ENCODE assay signal across 8 mouse cellular contexts in the genomic region with DNA sequence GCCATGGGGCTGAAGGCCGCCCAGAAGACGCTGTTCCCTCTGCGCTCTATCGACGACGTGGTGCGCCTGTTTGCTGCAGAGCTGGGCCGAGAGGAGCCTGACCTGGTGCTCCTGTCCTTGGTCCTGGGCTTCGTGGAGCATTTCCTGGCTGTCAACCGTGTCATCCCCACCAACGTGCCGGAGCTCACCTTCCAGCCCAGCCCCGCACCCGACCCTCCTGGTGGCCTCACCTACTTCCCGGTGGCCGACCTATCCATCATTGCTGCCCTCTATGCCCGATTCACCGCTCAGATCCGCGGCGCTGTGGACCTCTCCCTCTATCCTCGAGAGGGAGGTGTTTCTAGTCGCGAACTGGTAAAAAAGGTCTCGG. TPM values are rescaled to one million over a fixed set of nuclear protein-coding genes. Genes with fewer than 3 reads are reported as not detected.
A peak's percentile ranks its signal among the peaks of the same experiment; 100 is the strongest.
DNase-seq lines count a peak whose midpoint lies in the region; ATAC-seq lines count a peak whose summit lies in the region.

No protein-coding gene starts in this region.

- 1% methylated on average over 23 of the region's 25 CpGs for WGBS in heart, embryonic 11.5 days (ENCODE audit: insufficient replicate concordance)
- under 1% methylated on average over 24 of the region's 25 CpGs for WGBS in forebrain, embryonic 13.5 days
- under 1% methylated on average over 20 of the region's 25 CpGs for WGBS in kidney, embryonic 15.5 days
- WGBS in midbrain, embryonic 14.5 days: under 1% methylated on average over 25 of the region's 25 CpGs

- H3K4me2 ChIP-seq in heart, embryonic 11.5 days: peak overlapping the region; percentile 91
- peak overlapping the region; percentile 95 for H3K4me2 ChIP-seq in forebrain, embryonic 13.5 days
- peak overlapping the region; percentile 86 for H3K4me2 ChIP-seq in kidney, embryonic 15.5 days
- H3K4me2 ChIP-seq in midbrain, embryonic 14.5 days (ENCODE audit: low read length): peak overlapping the region; percentile 79

- H3K4me1 ChIP-seq in heart, embryonic 11.5 days (ENCODE audit: control insufficient read depth, insufficient read depth, low read length): peaks cover 19% of the 10 kb centered on the region
- H3K4me1 ChIP-seq in forebrain, embryonic 13.5 days: peaks cover 37% of the 10 kb centered on the region
- peaks cover 55% of the 10 kb centered on the region for H3K4me1 ChIP-seq in kidney, embryonic 15.5 days
- H3K4me1 ChIP-seq in midbrain, embryonic 14.5 days (ENCODE audit: control insufficient read depth, insufficient read depth, low read length): peaks cover 12% of the 10 kb centered on the region

- DNase-seq in heart, adult 9 months (ENCODE audit: low spot score in 2 of 2): no peak
- peak; percentile 33 for DNase-seq in R1 (ENCODE audit: low read depth, low spot score)
- DNase-seq in midbrain, embryonic 14.5 days: peak; percentile 16
- no peak for DNase-seq in ovary, adult 18-20 months (ENCODE audit: low spot score)
- DNase-seq in right cerebral cortex, adult 18-20 months: no peak

- H3K36me3 ChIP-seq in heart, embryonic 11.5 days (ENCODE audit: control insufficient read depth, insufficient read depth, low read length): peaks cover 29% of the 10 kb centered on the region
- H3K36me3 ChIP-seq in forebrain, embryonic 13.5 days (ENCODE audit: poor library complexity, severe bottlenecking): peaks cover 39% of the 10 kb centered on the region
- H3K36me3 ChIP-seq in kidney, embryonic 15.5 days: peaks cover 38% of the 10 kb centered on the region
- peaks cover 36% of the 10 kb centered on the region for H3K36me3 ChIP-seq in midbrain, embryonic 14.5 days (ENCODE audit: control insufficient read depth, insufficient read depth, low read length)

- H3K27me3 ChIP-seq in heart, embryonic 11.5 days (ENCODE audit: control insufficient read depth, insufficient read depth, low read length): no peaks in the 10 kb centered on the region
- no peaks in the 10 kb centered on the region for H3K27me3 ChIP-seq in forebrain, embryonic 13.5 days
- no peaks in the 10 kb centered on the region for H3K27me3 ChIP-seq in kidney, embryonic 15.5 days
- H3K27me3 ChIP-seq in midbrain, embryonic 14.5 days (ENCODE audit: control insufficient read depth, insufficient read depth, low read length): no peaks in the 10 kb centered on the region

- peak overlapping the region; percentile 86 for H3K9ac ChIP-seq in heart, embryonic 11.5 days (ENCODE audit: low read depth, low read length)
- peak overlapping the region; percentile 89 for H3K9ac ChIP-seq in forebrain, embryonic 13.5 days
- peak overlapping the region; percentile 72 for H3K9ac ChIP-seq in kidney, embryonic 15.5 days
- H3K9ac ChIP-seq in midbrain, embryonic 14.5 days (replicated peaks; ENCODE audit: low read length): peak overlapping the region; percentile 90

- peak; percentile 16 for ATAC-seq in heart, embryonic 11.5 days (replicated peaks; ENCODE audit: insufficient number of reproducible peaks, low FRiP score, low TSS enrichment)
- no peak; the same call in 1 of the 2 replicates for ATAC-seq in forebrain, embryonic 13.5 days
- ATAC-seq in kidney, embryonic 15.5 days (replicated peaks; ENCODE audit: low FRiP score): peak; percentile 15
- 0 out of 2 replicates have a peak, but pooled peaks have one; percentile 0 for ATAC-seq in midbrain, embryonic 14.5 days (ENCODE audit: low FRiP score, low TSS enrichment)

- peak overlapping the region; percentile 66 for H3K27ac ChIP-seq in heart, embryonic 11.5 days (ENCODE audit: low read depth, low read length)
- H3K27ac ChIP-seq in forebrain, embryonic 13.5 days: peak overlapping the region; percentile 52
- H3K27ac ChIP-seq in kidney, embryonic 15.5 days: peak overlapping the region; percentile 91
- peak overlapping the region; percentile 77 for H3K27ac ChIP-seq in midbrain, embryonic 14.5 days (replicated peaks; ENCODE audit: low read depth, low read length)

- peak overlapping the region; percentile 89 for H3K4me3 ChIP-seq in heart, embryonic 11.5 days (ENCODE audit: low read depth, low read length)
- H3K4me3 ChIP-seq in forebrain, embryonic 13.5 days: peak overlapping the region; percentile 78
- H3K4me3 ChIP-seq in kidney, embryonic 15.5 days (replicated peaks): peak overlapping the region; percentile 67
- peak overlapping the region; percentile 80 for H3K4me3 ChIP-seq in midbrain, embryonic 14.5 days (replicated peaks; ENCODE audit: low read depth, low read length)

- no peaks in the 10 kb centered on the region for H3K9me3 ChIP-seq in heart, embryonic 11.5 days (replicated peaks; ENCODE audit: control insufficient read depth, low read length)
- H3K9me3 ChIP-seq in forebrain, embryonic 13.5 days (replicated peaks): no peaks in the 10 kb centered on the region
- H3K9me3 ChIP-seq in kidney, embryonic 15.5 days (replicated peaks): no peaks in the 10 kb centered on the region
- no peaks in the 10 kb centered on the region for H3K9me3 ChIP-seq in midbrain, embryonic 14.5 days (ENCODE audit: control insufficient read depth, low read length)

RNA-seq across cellular contexts. Expression of a gene that starts 0.7 kb away (rescaled TPM):
- 31.8 and 35.1 TPM in 2 replicates for polyA plus RNA-seq in heart, embryonic 11.5 days (2014; fragmentation: Nextera tagmentation; extraction: Ambion mirVana)
- 83.8 and 92.4 TPM in 2 replicates for polyA plus RNA-seq in forebrain, embryonic 13.5 days (2015; fragmentation: Nextera tagmentation; extraction: Ambion mirVana)
- polyA plus RNA-seq in kidney, embryonic 15.5 days (2015; fragmentation: Nextera tagmentation; extraction: Ambion mirVana): 82.1 and 91.8 TPM in 2 replicates
- 54.8 and 55.4 TPM in 2 replicates for polyA plus RNA-seq in midbrain, embryonic 14.5 days (2014; fragmentation: Nextera tagmentation; extraction: Ambion mirVana)

RNA-seq across cellular contexts. Expression of a gene that starts 5.5 kb away (rescaled TPM):
- 9.6 and 10.1 TPM in 2 replicates for polyA plus RNA-seq in heart, embryonic 11.5 days (2014; fragmentation: Nextera tagmentation; extraction: Ambion mirVana)
- polyA plus RNA-seq in forebrain, embryonic 13.5 days (2015; fragmentation: Nextera tagmentation; extraction: Ambion mirVana): 11.3 and 15.4 TPM in 2 replicates
- 18.7 and 21.9 TPM in 2 replicates for polyA plus RNA-seq in kidney, embryonic 15.5 days (2015; fragmentation: Nextera tagmentation; extraction: Ambion mirVana)
- polyA plus RNA-seq in midbrain, embryonic 14.5 days (2014; fragmentation: Nextera tagmentation; extraction: Ambion mirVana): 14.3 and 18.8 TPM in 2 replicates

RNA-seq across cellular contexts. Expression of a gene that starts 28.0 kb away (rescaled TPM):
- polyA plus RNA-seq in heart, embryonic 11.5 days (2014; fragmentation: Nextera tagmentation; extraction: Ambion mirVana): 106 and 124 TPM in 2 replicates
- 134 and 139 TPM in 2 replicates for polyA plus RNA-seq in forebrain, embryonic 13.5 days (2015; fragmentation: Nextera tagmentation; extraction: Ambion mirVana)
- polyA plus RNA-seq in kidney, embryonic 15.5 days (2015; fragmentation: Nextera tagmentation; extraction: Ambion mirVana): 155 and 165 TPM in 2 replicates
- 99.6 and 125 TPM in 2 replicates for polyA plus RNA-seq in midbrain, embryonic 14.5 days (2014; fragmentation: Nextera tagmentation; extraction: Ambion mirVana)

RNA-seq across cellular contexts. Expression of a gene that starts 29.2 kb away (rescaled TPM):
- 0.44 and 0.74 TPM in 2 replicates for polyA plus RNA-seq in heart, embryonic 11.5 days (2014; fragmentation: Nextera tagmentation; extraction: Ambion mirVana)
- polyA plus RNA-seq in forebrain, embryonic 13.5 days (2015; fragmentation: Nextera tagmentation; extraction: Ambion mirVana): 0.22 and 0.39 TPM in 2 replicates
- 0.78 and 1.0 TPM in 2 replicates for polyA plus RNA-seq in kidney, embryonic 15.5 days (2015; fragmentation: Nextera tagmentation; extraction: Ambion mirVana)
- 0.43 and 1.3 TPM in 2 replicates for polyA plus RNA-seq in midbrain, embryonic 14.5 days (2014; fragmentation: Nextera tagmentation; extraction: Ambion mirVana)

RNA-seq across cellular contexts. Expression of a gene that starts 48.8 kb away (rescaled TPM):
- 149 and 178 TPM in 2 replicates for polyA plus RNA-seq in heart, embryonic 11.5 days (2014; fragmentation: Nextera tagmentation; extraction: Ambion mirVana)
- polyA plus RNA-seq in forebrain, embryonic 13.5 days (2015; fragmentation: Nextera tagmentation; extraction: Ambion mirVana): 2.0 and 2.1 TPM in 2 replicates
- 28.2 and 30.4 TPM in 2 replicates for polyA plus RNA-seq in kidney, embryonic 15.5 days (2015; fragmentation: Nextera tagmentation; extraction: Ambion mirVana)
- polyA plus RNA-seq in midbrain, embryonic 14.5 days (2014; fragmentation: Nextera tagmentation; extraction: Ambion mirVana): 2.0 and 2.9 TPM in 2 replicates

Comparison
In these comparisons a context has a peak if more than half of its experiments do, and no peak if none do; other contexts are left out.
1. DNase-seq: peak in R1 (single experiment) and midbrain, embryonic 14.5 days (single experiment); none in heart, adult 9 months (0 of 2), ovary, adult 18-20 months (single experiment) and right cerebral cortex, adult 18-20 months (single experiment).
2. Peak in every context shown above with its lines, with median percentiles within 50 percentile points of each other: H3K27ac ChIP-seq, H3K4me2 ChIP-seq, H3K4me3 ChIP-seq and H3K9ac ChIP-seq.